Mouse (Mus musculus): ENCODE data around the gene Hoxa4.

- TF ChIP-seq POLR2AphosphoS5 (IDR thresholded peaks at IDR 0.05; ENCODE audit: insufficient replicate concordance, low read depth, low read length) (no peak), CTCF (IDR thresholded peaks at IDR 0.05; ENCODE audit: low read depth, low read length) (no peak)
Measured at GRCm38 (mm10) chr6:52175864-52176263, 15.7 kb downstream of the Hoxa4 start.

Measured in G1E (cell line).